Mouse (Mus musculus) liver, embryonic 14.5 days (tissue): ENCODE data around the gene Eif2b5.

Source experiments
- CTCF ChIP-seq: IDR thresholded peaks from 2 replicates; pipeline ENCODE4 v1.5.1; 2016; ENCODE audit warnings: antibody characterized with exemption, low read depth, control low read depth
- EP300 ChIP-seq: IDR thresholded peaks from 2 replicates; pipeline ENCODE4 v1.6.1; 2016; ENCODE audit warnings: antibody characterized with exemption, low read depth

GRCm38 (mm10) chr16:20537071-20537471, 38.5 kb downstream of the Eif2b5 start:
- peak; percentile 39 for TF ChIP-seq CTCF
- TF ChIP-seq EP300 = no peak
